Mouse (Mus musculus) adipocyte (in vitro differentiated cells): ENCODE results near the gene Ccdc62.
A peak's percentile ranks its signal among the peaks of the same experiment; 100 is the strongest.

Experiments
- DNase-seq: peaks from one replicate; pipeline ENCODE4 v3.0.0-alpha.2; 2016; ENCODE audit warnings: low spot score

Gene Ccdc62

GRCm38 (mm10) chr5:123979221-123979979 is 48.9 kb downstream of the Ccdc62 start:
- no peak for DNase-seq

- DNase-seq: no peak
These were observed 49.5 kb downstream of the Ccdc62 start for GRCm38 (mm10) chr5:123979980-123980369.

GRCm38 (mm10) chr5:123980521-123981249 is 50.2 kb downstream of the Ccdc62 start:
- no peak for DNase-seq

GRCm38 (mm10) chr5:123981250-123981554 is 50.7 kb downstream of the Ccdc62 start:
- no peak for DNase-seq

- no peak for DNase-seq
These were observed 52.4 kb downstream of the Ccdc62 start for GRCm38 (mm10) chr5:123982838-123983237.

GRCm38 (mm10) chr5:123985434-123985833 is 55.0 kb downstream of the Ccdc62 start:
- no peak for DNase-seq

- DNase-seq: no peak
These were observed 56.4 kb downstream of the Ccdc62 start for GRCm38 (mm10) chr5:123986925-123987324.

GRCm38 (mm10) chr5:123987511-123987910 is 57.0 kb downstream of the Ccdc62 start:
- no peak for DNase-seq

- peak; percentile 83 for DNase-seq
These were observed 59.7 kb downstream of the Ccdc62 start for GRCm38 (mm10) chr5:123989941-123990885.

- DNase-seq: no peak
These were observed 60.8 kb downstream of the Ccdc62 start for GRCm38 (mm10) chr5:123991321-123991720.

- DNase-seq: peak; percentile 92
These were observed 61.7 kb downstream of the Ccdc62 start for GRCm38 (mm10) chr5:123992193-123992637.

GRCm38 (mm10) chr5:123992794-123993193 is 62.3 kb downstream of the Ccdc62 start:
- DNase-seq: peak; percentile 96

- DNase-seq: peak; percentile 89
These were observed 63.0 kb downstream of the Ccdc62 start for GRCm38 (mm10) chr5:123993263-123994036.

GRCm38 (mm10) chr5:123994468-123994867 is 64.0 kb downstream of the Ccdc62 start:
- no peak for DNase-seq

GRCm38 (mm10) chr5:123995388-123995787 is 64.9 kb downstream of the Ccdc62 start:
- DNase-seq: no peak

- DNase-seq: peak; percentile 43
These were observed 65.7 kb downstream of the Ccdc62 start for GRCm38 (mm10) chr5:123996194-123996593.

- DNase-seq: no peak
These were observed 66.2 kb downstream of the Ccdc62 start for GRCm38 (mm10) chr5:123996695-123997094.

GRCm38 (mm10) chr5:123997211-123997751 is 66.8 kb downstream of the Ccdc62 start:
- DNase-seq: no peak

- DNase-seq: no peak
These were observed 67.3 kb downstream of the Ccdc62 start for GRCm38 (mm10) chr5:123997811-123998210.

- DNase-seq: no peak
These were observed 67.9 kb downstream of the Ccdc62 start for GRCm38 (mm10) chr5:123998370-123998769.

GRCm38 (mm10) chr5:124000824-124001223 is 70.3 kb downstream of the Ccdc62 start:
- DNase-seq: peak; percentile 95
